Mouse (Mus musculus): ENCODE measurements at regions not wholly inside any gene's neighbourhood (a gene's known extent, or its start where the extent isn't known, plus 50 kb on each side); places are given as distances from the start of the nearest gene placed in this dataset.

- TF ChIP-seq CTCF (IDR thresholded peaks at IDR 0.05; ENCODE audit: low read depth, low read length) (no peak), POLR2A (IDR thresholded peaks at IDR 0.05; ENCODE audit: extremely low read depth, insufficient read depth, low read length) (no peak)
Observed at GRCm38 (mm10) chr14:96760591-96760990, 241.7 kb upstream of the Klhl1 start.

Measured in liver, adult 2 months (tissue).